Mouse (Mus musculus): ENCODE measurements around the gene Mecr. TPM values are rescaled to one million over a fixed set of nuclear protein-coding genes. Genes with fewer than 3 reads are reported as not detected.

The Mecr gene
- total RNA-seq, 2 experiments from 2014 or later = 25.5 to 26.5 TPM

DNA sequence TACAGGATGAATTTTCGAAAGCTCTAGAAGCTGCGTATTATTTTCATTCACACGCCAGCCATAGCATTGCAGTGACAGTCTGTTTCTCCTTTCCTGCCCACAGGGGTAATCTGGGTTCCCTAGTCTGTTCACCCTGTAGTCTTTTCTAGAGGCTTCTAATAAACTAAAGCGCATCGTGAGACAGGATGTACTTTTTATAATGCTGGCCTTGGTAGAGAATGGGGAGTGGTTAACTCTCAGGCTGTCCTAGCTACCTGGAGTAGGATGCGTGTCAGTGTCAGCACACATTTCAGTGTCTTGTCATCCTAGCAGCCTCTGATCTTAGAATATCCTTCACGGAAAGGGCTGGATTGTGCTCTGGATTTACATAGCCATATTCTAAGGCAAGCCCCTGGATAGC, 38.0 kb downstream of the Mecr start:
- DNase-seq (ENCODE audit: low spot score) = no peak
- intact Hi-C loops (cut with DNase I) = no loop called here

- intact Hi-C loops (cut with DNase I) = no loop called here
- DNase-seq (ENCODE audit: low spot score) = no peak
These were observed 40.3 kb downstream of the Mecr start for GRCm38 (mm10) chr4:131883571-131883970.

GRCm38 (mm10) chr4:131885376-131885775, 42.1 kb downstream of the Mecr start:
- intact Hi-C loops (cut with DNase I) = no loop called here
- no peak for DNase-seq (ENCODE audit: low spot score)

DNA sequence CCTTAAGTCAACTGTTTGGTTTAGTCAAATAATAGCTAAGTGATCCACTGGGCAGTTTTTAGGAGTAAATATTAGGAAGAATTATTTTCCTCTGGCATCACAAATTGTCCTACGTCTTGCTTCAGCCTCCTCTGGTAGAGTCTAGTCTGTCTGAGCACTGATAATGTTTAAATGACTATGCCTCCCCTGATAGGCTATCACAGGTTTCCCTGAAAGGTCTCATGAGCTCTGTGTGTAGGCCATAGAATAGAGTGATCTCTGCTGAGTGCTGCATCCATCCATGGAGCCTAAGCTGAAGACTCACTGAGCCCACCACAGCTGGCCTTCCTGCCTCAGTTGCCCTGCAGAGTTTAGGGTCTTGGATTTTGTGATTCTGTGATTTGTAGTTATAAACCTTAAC, 45.3 kb downstream of the Mecr start:
- no peak for DNase-seq (ENCODE audit: low spot score)
- intact Hi-C loops (cut with DNase I) = no loop called here

GRCm38 (mm10) chr4:131890692-131891091, 47.4 kb downstream of the Mecr start:
- intact Hi-C loops (cut with DNase I) = no loop called here
- no peak for DNase-seq (ENCODE audit: low spot score)

DNA sequence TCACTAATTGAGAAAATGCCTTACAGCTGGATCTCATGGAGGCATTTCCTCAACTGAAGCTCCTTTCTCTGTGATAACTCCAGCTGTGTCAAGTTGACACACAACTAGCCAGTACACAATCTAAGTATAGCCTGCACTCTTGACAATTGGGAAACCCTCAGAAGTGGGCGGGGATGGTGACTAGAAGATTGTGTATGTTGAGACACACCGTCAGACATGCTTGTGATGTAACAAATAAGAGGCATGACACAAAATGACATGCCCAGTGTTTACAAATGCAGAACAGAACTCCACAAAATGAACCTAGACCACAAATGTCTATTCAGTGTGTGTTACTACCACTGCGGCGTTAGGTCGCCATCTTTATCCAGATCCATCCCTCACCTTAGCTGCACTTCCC, 53.8 kb downstream of the Mecr start:
- intact Hi-C loops (cut with DNase I) = no loop called here
- no peak for DNase-seq (ENCODE audit: low spot score)

GRCm38 (mm10) chr4:131897787-131898186, 54.5 kb downstream of the Mecr start:
- intact Hi-C loops (cut with DNase I) = no loop called here
- DNase-seq (ENCODE audit: low spot score) = no peak

GRCm38 (mm10) chr4:131898503-131899179, 55.4 kb downstream of the Mecr start:
- no peak for DNase-seq (ENCODE audit: low spot score)

GRCm38 (mm10) chr4:131899180-131899554, 55.9 kb downstream of the Mecr start:
- intact Hi-C loops (cut with DNase I) = no loop called here
- no peak for DNase-seq (ENCODE audit: low spot score)

More at GRCm38 (mm10) chr4:131898503-131899179, 55.4 kb downstream of the Mecr start:
- intact Hi-C loops (cut with DNase I) = no loop called here

DNA sequence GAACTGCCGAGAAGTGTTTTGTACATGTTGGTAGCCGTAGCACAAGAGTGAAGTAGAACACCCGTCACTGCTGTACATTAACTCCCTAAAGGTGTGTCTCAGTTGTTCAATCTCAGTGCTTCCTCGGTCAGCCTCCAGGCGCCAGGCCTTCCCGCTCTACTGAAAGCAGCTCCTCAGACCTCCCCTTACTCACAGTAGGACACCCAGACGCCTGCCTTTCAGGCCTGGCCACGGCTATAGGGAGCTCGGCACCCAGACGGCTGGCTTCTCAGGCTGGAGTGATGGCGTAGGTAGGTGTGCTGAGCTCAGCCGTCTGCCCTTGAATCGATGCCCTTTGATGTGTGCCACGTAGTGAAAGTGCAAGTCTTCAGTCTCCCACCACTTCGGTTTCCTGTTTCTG, 57.8 kb downstream of the Mecr start:
- no peak for DNase-seq (ENCODE audit: low spot score)
- intact Hi-C loops (cut with DNase I) = no loop called here

GRCm38 (mm10) chr4:131904478-131904877, 61.2 kb downstream of the Mecr start:
- intact Hi-C loops (cut with DNase I) = no loop called here
- no peak for DNase-seq (ENCODE audit: low spot score)

GRCm38 (mm10) chr4:131906423-131906822, 63.2 kb downstream of the Mecr start:
- DNase-seq (ENCODE audit: low spot score) = no peak
- intact Hi-C loops (cut with DNase I) = no loop called here

GRCm38 (mm10) chr4:131907912-131908311, 64.6 kb downstream of the Mecr start:
- DNase-seq (ENCODE audit: low spot score) = no peak
- intact Hi-C loops (cut with DNase I) = no loop called here

- DNase-seq (ENCODE audit: low spot score) = no peak
- intact Hi-C loops (cut with DNase I) = no loop called here
These were observed 67.1 kb downstream of the Mecr start for GRCm38 (mm10) chr4:131910237-131910994.

DNA sequence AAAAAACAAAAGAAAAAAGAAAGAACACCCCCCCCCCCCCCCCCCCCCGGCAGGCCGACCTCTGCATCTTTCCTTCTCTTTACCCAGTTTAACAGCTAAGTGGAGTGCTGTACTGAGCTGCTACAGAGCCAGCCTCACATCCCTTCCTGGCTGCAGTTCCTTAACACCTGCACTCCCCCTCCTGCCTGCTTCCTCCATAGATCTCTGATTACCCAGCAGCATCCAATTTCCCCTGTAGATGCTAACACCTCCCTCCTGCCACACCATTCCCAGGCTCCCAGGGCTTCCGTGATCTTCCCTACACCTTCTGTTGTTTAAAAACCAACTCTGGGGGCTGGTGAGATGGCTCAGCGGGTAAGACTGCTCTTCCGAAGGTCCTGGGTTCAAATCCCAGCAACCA, 68.3 kb downstream of the Mecr start:
- intact Hi-C loops (cut with DNase I) = no loop called here
- DNase-seq (ENCODE audit: low spot score) = no peak

DNA sequence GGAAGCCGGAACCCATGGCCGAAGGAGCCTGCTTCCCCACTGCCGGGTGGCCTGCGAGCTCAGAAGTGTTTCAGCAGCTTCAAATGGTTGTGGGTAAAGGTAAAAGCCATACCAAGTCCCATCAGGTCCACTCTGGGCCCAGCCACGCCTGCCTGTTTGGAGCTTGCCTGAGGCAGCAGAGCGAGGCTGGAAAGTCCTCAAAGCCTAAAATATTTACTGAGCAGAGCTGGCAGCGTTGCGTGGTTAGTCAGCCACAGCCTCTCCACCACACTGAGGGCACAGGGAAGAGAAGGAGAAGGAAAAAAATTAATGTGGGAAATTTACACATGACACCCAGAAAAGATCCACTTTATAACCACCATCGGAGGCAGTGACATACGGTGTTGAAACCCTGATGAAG, 70.3 kb downstream of the Mecr start:
- no peak for DNase-seq (ENCODE audit: low spot score)
- intact Hi-C loops (cut with DNase I) = no loop called here

DNA sequence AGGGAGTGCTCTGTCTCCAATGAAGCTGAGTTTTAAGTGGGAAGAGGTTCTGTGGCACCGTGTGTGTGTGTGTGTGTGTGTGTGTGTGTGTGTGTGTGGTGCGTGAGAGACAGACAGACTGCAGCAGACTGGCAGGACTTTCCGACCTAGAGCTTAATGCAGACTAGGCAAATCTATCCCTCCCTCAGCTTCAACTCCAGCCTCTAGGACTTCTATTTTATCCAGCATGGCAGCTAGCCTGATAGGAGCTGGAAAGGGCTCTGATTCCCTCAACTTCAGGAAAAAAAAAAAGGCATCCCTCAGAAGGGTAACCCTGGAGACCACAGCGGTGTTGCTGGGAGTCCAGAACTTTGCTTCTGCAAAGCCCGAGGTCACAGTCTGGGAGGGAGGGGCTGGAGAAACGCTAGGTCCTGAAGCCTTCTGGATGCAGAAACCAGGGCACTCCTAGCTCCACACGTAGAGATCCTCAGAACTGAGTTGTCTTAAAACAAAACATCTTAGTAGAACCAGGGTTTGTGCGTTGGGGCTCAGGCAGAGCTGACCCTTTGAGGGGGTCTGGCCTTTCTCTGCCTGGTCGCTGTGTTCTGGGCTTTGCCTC, 70.9 kb downstream of the Mecr start:
- no peak for DNase-seq (ENCODE audit: low spot score)
- intact Hi-C loops (cut with DNase I) = no loop called here

- no peak for DNase-seq (ENCODE audit: low spot score)
- intact Hi-C loops (cut with DNase I) = loop anchor here (5.0 kb wide), 1 partner anchor 52 kb away; no protein-coding TSS in a partner anchor
These were observed 71.7 kb downstream of the Mecr start for GRCm38 (mm10) chr4:131914891-131915469.

GRCm38 (mm10) chr4:131915821-131916328, 72.6 kb downstream of the Mecr start:
- intact Hi-C loops (cut with DNase I) = loop anchor here (2.0 to 5.0 kb wide), 2 partner anchors 51 to 163 kb away; no protein-coding TSS in a partner anchor
- no peak for DNase-seq (ENCODE audit: low spot score)

GRCm38 (mm10) chr4:131916425-131916824, 73.2 kb downstream of the Mecr start:
- intact Hi-C loops (cut with DNase I) = loop anchor here (2.0 to 5.0 kb wide), 2 partner anchors 51 to 162 kb away; no protein-coding TSS in a partner anchor
- DNase-seq (ENCODE audit: low spot score) = peak; percentile 72
